Mouse (Mus musculus): Measurements from ENCODE around the gene Mettl7a1. TPM values are rescaled to one million over a fixed set of nuclear protein-coding genes. Genes with fewer than 3 reads are reported as not detected.
"Not testable (repeated sequence)": the region's sequence is repeated elsewhere in the genome, so short reads cannot be mapped to it uniquely, and the experiment has no call there.

Mettl7a1 gene
- total RNA-seq, 2 experiments from 2014 or later = 16.5 to 17.7 TPM

GRCm38 (mm10) chr15:100290858-100291257 is 13.1 kb upstream of the Mettl7a1 start:
- no peak for DNase-seq (ENCODE audit: low spot score in 2 of 2)
- intact Hi-C loops (cut with DNase I) = no loop called here

- DNase-seq (ENCODE audit: low spot score in 2 of 2) = no peak
- intact Hi-C loops (cut with DNase I) = no loop called here
Observed at GRCm38 (mm10) chr15:100292326-100292725, 11.6 kb upstream of the Mettl7a1 start.

GRCm38 (mm10) chr15:100297856-100298255 is 6.1 kb upstream of the Mettl7a1 start:
- DNase-seq (ENCODE audit: low spot score in 2 of 2) = no peak
- intact Hi-C loops (cut with DNase I) = no loop called here

DNA sequence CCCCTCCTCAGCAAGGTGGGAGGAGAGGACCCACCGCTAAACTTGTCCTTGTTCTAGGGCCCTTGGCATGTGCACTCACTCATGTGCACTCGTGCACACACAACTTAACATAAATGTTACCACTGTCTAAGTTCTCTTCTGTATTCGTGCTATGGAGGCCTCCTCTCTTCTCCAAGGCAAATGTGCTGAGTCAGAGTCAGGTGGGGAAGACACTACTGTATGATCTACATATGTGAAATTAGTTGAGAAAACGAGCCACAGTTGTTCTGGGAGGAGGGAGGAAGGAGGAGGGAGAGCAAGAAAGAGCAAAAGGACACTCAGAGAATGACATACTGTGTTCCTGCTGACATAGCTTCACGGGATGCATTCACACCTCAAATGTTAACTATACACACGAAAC is 3.4 kb upstream of the Mettl7a1 start:
- intact Hi-C loops (cut with DNase I) = no loop called here
- no peak for DNase-seq (ENCODE audit: low spot score in 2 of 2)

GRCm38 (mm10) chr15:100301556-100301955 is 2.4 kb upstream of the Mettl7a1 start:
- no peak for DNase-seq (ENCODE audit: low spot score in 2 of 2)
- intact Hi-C loops (cut with DNase I) = no loop called here

GRCm38 (mm10) chr15:100303428-100304018 is 417 bp upstream of the Mettl7a1 start:
- intact Hi-C loops (cut with DNase I) = no loop called here
- DNase-seq (ENCODE audit: low spot score in 2 of 2) = no peak

DNA sequence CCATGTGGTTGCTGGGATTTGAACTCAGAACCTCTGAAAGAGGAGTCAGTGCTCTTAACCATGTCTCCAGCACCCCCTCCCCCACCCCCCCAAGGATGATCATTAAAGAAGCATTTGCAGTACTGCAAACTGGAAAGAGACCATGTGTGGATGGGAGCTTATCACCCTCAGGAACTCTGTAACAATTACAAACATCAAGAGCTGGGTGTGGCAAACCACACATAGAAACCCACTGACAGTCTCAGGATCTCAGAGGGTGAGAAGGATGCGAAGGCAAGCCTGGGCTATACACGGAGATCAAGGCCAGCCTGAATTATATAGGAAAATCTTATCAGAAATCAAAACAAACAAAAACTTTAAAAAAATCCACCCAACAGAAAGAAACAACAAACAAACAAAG is 2.3 kb downstream of the Mettl7a1 start:
- intact Hi-C loops (cut with DNase I) = no loop called here
- no peak for DNase-seq (ENCODE audit: low spot score in 2 of 2)

DNA sequence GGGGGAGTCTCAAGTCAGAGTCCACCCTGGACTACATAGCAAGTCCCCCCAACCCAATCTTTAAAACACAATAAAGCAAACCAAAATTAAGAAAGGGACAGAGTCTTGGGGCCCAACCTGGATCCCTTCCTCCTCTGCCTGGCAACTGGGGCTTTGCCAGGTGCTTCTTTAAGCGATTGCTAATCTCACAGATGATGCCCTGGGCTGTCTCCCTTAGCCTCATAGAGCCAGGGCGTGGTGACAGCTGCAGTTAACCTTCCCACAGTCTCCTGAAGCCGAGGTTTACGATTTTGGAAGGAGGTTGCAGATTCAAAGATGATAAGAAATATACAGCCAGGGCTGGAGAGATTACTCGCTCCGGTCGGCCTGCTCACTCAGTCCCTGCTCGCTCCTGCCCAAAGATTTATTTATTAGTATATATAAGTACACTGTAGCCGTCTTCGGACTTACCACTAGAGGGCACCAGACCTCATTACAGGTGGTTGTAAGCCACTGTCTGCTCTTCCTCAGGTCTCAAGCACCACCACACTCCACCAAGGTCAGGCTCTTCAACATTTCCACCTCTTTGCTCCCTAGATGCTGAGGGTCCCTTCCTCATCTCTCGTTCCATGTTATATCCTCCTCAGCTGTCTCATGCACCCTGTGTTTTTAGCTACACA is 3.6 kb downstream of the Mettl7a1 start:
- peak in 1 of 2 experiments; percentile 27 for DNase-seq (ENCODE audit: low spot score in 2 of 2)
- intact Hi-C loops (cut with DNase I) = not testable (repeated sequence)

GRCm38 (mm10) chr15:100312346-100312745 is 8.4 kb downstream of the Mettl7a1 start:
- no peak for DNase-seq (ENCODE audit: low spot score in 2 of 2)
- intact Hi-C loops (cut with DNase I) = no loop called here

DNA sequence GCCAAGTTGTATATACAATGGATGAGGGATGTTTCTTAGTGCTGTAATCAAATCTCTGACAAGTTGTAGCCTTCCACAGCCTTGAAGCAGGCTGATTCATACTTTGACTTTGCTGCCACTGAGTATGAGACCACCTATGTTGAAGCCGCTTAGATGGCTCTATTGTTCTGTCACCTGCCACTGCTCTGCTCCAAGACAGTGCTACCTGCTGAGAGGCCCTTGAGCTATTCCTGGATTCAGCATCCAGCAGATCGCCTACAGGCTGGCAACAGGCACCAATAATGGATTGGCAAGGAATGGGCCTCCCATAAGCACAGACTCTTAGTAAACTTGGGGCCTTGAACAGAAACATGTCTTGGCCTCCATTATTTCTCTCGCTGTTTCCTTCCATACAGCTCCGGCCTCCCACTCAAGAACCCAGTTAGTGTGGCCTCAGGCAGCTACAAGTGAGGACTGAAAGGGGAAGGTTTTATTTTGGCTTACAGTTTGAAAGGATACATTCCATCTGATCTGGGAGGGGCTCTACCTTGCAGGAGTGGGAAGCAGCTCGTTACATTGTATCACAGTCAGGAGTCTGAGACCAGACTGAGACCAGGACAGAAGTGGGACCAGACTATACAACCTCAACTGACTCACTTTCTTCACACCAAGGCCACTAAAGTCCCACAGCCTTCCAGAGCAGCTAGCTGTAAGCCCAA is 10.7 kb downstream of the Mettl7a1 start:
- intact Hi-C loops (cut with DNase I) = no loop called here
- DNase-seq (ENCODE audit: low spot score in 2 of 2) = no peak

DNA sequence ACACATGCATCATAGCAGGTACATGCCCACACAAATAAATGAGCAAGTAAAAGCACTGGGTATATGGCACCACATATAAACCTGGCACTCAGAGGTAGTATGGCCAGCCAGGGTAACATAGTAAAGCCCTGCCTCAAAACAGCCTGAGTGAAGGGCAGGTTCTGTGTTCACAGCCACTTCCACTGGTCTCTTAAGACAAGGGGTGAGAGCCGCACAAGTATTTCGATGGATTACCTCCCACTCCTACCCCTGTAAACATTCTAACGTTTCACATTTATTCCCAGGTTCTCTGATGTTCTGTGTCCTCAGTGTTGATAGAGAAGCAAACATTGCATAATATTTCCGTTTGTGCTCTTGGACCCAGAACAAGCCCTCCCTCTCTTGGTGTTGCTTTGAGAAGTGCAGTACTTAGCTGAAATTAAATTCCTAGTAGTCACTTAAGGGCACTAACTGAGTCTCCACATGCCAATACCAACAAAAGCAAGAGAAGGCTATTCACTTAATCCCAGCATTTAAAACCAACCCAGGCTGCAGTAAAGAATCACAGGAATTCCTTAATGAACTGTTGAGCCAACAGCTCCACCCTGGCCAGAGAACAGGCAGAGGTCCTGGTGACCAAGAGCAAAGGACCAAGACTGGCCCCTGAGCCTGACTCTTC is 14.2 kb downstream of the Mettl7a1 start:
- intact Hi-C loops (cut with DNase I); DNase-seq (ENCODE audit: low spot score in 2 of 2): not testable (repeated sequence)

- intact Hi-C loops (cut with DNase I) = loop anchor here (10.0 kb wide), 1 partner anchor 55 kb away; no protein-coding TSS in a partner anchor
- DNase-seq (ENCODE audit: low spot score in 2 of 2) = no peak
Observed at GRCm38 (mm10) chr15:100319884-100320283, 15.9 kb downstream of the Mettl7a1 start.

DNA sequence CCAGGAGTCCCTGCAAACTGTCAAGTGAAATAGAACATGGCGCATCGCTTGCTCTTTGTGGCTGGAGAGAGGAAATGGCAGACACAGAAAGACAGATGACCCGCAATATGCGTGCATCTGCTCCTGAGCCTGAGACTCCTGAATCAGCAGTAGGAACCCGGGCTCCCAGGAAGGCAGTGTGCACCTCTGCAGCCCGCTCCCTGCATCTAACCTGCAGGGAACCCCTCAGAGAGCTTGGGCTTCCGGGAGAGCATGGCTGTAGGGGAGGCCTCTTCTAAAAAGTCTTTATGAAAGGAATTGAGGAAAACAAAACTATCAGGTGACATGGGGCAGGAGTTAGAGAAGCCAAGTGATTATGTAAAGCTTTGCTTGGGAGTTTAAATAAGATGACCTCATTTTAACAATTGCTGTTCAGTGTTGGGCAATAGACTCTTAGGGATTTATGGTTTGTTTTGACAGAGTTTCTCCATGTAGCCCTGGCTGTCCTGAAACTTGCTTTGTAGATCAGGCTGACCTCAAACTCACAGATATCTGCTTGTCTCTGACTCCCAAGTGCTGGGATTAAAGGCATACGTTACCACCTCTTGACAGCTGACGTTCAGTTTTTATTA is 16.5 kb downstream of the Mettl7a1 start:
- intact Hi-C loops (cut with DNase I) = loop anchor here (10.0 kb wide), 1 partner anchor 54 kb away; no protein-coding TSS in a partner anchor
- no peak for DNase-seq (ENCODE audit: low spot score in 2 of 2)

DNA sequence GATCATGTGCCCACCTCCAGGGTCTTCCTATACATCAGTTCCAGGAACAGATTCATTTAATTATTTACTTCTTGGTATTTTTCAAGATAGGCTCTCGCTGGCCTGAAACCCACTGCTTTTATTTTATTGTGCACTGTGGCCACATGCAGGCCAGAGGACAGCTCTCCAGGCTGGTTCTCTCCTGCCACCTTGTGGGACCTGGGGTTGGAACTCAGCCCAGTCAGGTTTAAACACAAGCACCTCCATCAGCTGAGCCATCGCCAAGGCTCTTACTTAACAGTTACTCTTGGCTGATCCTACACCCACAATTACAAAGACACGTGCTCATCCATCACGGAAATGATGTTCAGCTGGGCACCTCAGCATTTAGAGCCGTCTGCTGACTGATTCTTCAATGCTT is 17.2 kb downstream of the Mettl7a1 start:
- no peak for DNase-seq (ENCODE audit: low spot score in 2 of 2)
- intact Hi-C loops (cut with DNase I) = loop anchor here (10.0 kb wide), 1 partner anchor 54 kb away; no protein-coding TSS in a partner anchor

DNA sequence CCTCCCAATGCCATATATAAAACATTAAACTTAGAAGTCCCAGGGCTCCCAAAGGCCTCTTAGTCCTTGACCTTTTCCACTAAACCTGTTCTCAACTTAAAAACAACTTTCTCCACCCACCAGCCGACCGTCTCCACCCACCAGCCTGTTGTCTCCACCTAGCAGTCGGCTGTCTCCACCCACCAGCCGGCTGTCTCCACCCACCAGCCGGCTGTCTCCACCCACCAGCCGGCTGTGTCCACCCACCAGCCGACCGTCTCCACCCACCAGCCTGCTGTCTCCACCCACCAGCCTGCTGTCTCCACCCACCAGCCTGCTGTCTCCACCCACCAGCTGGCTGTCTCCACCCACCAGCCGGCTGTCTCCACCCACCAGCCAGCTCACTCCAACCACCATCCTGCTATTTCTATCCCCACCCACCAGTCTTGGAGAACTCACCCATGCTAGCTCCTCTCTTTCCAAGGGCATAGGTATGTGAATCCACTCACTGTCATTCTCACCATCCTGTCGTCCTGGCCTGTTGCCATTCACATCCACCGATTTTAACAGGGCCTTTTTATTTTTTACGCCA is 20.2 kb downstream of the Mettl7a1 start:
- intact Hi-C loops (cut with DNase I) = loop anchor here (10.0 kb wide), 1 partner anchor 51 kb away; no protein-coding TSS in a partner anchor

DNA sequence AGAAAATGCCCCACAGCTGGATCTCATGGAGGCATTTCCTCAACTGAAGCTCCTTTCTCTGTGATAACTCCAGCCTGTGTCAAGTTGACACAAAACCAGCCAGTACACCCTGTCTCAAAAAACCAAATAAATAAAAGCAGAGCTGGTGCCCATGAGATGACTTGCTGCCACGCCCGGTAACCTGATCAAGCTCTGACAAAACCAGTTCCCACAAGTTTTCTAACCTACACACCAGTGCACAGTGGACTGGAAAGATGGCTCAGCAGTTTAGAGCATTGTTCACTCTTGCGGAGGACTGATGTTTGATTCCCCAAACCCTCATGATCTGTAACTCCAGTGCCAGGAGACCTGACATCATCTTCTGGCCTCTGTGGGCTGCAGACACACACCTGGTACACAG is 21.3 kb downstream of the Mettl7a1 start:
- intact Hi-C loops (cut with DNase I) = loop anchor here (10.0 kb wide), 1 partner anchor 50 kb away; no protein-coding TSS in a partner anchor
- no peak for DNase-seq (ENCODE audit: low spot score in 2 of 2)

More for the DNA sequence above, 20.2 kb downstream of the Mettl7a1 start:
- peak; percentile 54 for DNase-seq (ENCODE audit: low spot score in 2 of 2)

DNA sequence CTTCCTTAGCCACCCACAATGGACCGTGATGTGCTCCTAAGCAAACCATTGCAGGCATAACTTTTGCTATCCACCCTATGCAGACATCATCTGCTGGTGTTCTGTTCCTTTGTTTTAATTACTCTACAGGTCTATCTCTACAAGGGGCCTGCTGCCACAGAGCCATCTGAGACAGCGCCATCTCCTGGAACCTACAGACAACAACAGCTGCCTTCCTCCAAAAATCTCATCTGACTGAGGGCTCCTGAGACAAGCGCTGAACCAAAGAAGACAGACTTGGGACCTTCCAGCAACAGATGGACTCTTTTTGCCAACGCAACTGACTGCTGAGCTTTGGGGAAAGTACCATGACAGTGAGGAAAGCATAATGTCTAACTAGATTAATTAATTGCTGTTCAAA is 24.1 kb downstream of the Mettl7a1 start:
- intact Hi-C loops (cut with DNase I) = loop anchor here (10.0 kb wide), 1 partner anchor 47 kb away; no protein-coding TSS in a partner anchor
- not testable (repeated sequence) for DNase-seq (ENCODE audit: low spot score in 2 of 2)

GRCm38 (mm10) chr15:100329336-100329735 is 25.4 kb downstream of the Mettl7a1 start:
- not testable (repeated sequence) for DNase-seq (ENCODE audit: low spot score in 2 of 2)
- intact Hi-C loops (cut with DNase I) = loop anchor here (10.0 kb wide), 1 partner anchor 45 kb away; no protein-coding TSS in a partner anchor

GRCm38 (mm10) chr15:100330739-100331138 is 26.8 kb downstream of the Mettl7a1 start:
- DNase-seq (ENCODE audit: low spot score in 2 of 2) = no peak
- intact Hi-C loops (cut with DNase I) = no loop called here
